Mouse (Mus musculus): ENCODE data around the gene Mcfd2. TPM values are rescaled to one million over a fixed set of nuclear protein-coding genes. Genes with fewer than 3 reads are reported as not detected.

The Mcfd2 gene
- total and polyA plus RNA-seq, 3 experiments: 24.7 to 41.9 (median 39.1) TPM

DNA sequence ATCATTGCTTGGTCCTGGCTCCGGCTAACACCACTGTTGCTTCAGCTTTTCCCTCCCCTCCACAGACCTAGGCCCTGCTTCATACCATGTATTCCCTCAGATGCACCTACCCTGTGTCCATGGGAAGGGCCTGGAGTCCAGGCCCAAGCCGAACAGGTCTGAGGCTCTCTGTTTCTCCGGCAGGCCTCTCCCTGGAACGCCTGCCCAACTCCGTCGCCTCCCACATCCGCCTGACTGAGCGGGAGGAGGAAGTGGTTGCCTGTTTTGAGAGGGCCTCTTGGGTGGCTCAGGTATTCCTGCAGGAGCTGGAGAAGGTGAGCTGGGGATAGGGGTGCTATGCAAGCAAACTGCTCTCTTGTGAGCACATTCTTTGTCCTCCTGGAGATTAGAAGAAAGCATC, 41.0 kb upstream of the Mcfd2 start:
- peaks cover 0 to 14% of the 10 kb centered on the region in 2 experiments; a peak in 2 of 4 replicates for H3K4me1 ChIP-seq (ENCODE audit: control insufficient read depth in 1 of 2, insufficient read depth in 2 of 2)
- no peak for DNase-seq (ENCODE audit: extremely low read depth)
- H3K27me3 ChIP-seq (replicated peaks): no peaks in the 10 kb centered on the region
- peaks cover 2 to 57% of the 10 kb centered on the region in 2 experiments for H3K36me3 ChIP-seq (replicated peaks in 1 of 2; ENCODE audit: control insufficient read depth in 1 of 2, insufficient read depth in 1 of 2, low read length in 1 of 2)
- no peaks in the 10 kb centered on the region for H3K79me2 ChIP-seq (replicated peaks; ENCODE audit: control insufficient read depth, extremely low read depth, insufficient read depth, poor library complexity, severe bottlenecking)
- in situ Hi-C loops (cut with MboI; ENCODE audit: low pct_ligation_motif_present, low pct_unique_long_range_greater_than_20kb, low sequenced_read_pairs): no loop called here
- no peak for TF ChIP-seq IRF4 (IDR thresholded peaks at IDR 0.05; ENCODE audit: low read depth, low read length)
- no peak for TF ChIP-seq RAD21 (IDR thresholded peaks at IDR 0.05; ENCODE audit: low read depth, low read length)
- no peak for TF ChIP-seq TCF12 (IDR thresholded peaks at IDR 0.05; ENCODE audit: low read depth, low read length)
- TF ChIP-seq JUN (IDR thresholded peaks at IDR 0.05; ENCODE audit: insufficient read depth, low read depth, low read length): no peak
- no peak for TF ChIP-seq ZKSCAN1 (IDR thresholded peaks at IDR 0.05; ENCODE audit: borderline replicate concordance, low read depth, low read length)
- TF ChIP-seq TBP (conservative IDR thresholded peaks at IDR 0.05; ENCODE audit: low read depth, low read length): no peak
- no peak for TF ChIP-seq POLR2A (IDR thresholded peaks at IDR 0.05; ENCODE audit: low read depth, low read length)
- TF ChIP-seq ZMIZ1 (IDR thresholded peaks at IDR 0.05; ENCODE audit: low read depth, low read length): no peak
- no peak for TF ChIP-seq RCOR1 (conservative IDR thresholded peaks at IDR 0.05; ENCODE audit: low read depth, low read length)
- TF ChIP-seq PAX5 (IDR thresholded peaks at IDR 0.05; ENCODE audit: low read length): no peak
- no peak for TF ChIP-seq MAZ (IDR thresholded peaks at IDR 0.05; ENCODE audit: low read depth, low read length)
- TF ChIP-seq CHD2 (IDR thresholded peaks at IDR 0.05; ENCODE audit: low read length): no peak
- no peak for TF ChIP-seq E2F4 (IDR thresholded peaks at IDR 0.05; ENCODE audit: insufficient replicate concordance, low read depth, low read length)
- no peak for TF ChIP-seq MYC (IDR thresholded peaks at IDR 0.05; ENCODE audit: low read depth, low read length)
- no peak for TF ChIP-seq ZNF384 (IDR thresholded peaks at IDR 0.05; ENCODE audit: low read depth, low read length)
- no peak for TF ChIP-seq UBTF (IDR thresholded peaks at IDR 0.05; ENCODE audit: low read depth, low read length)
- TF ChIP-seq SIN3A (IDR thresholded peaks at IDR 0.05; ENCODE audit: low read length): no peak
- no peak overlapping the region for H3K4me3 ChIP-seq (replicated peaks in 1 of 3; ENCODE audit: low read depth in 2 of 3, low read length in 2 of 3, poor library complexity in 1 of 3)
- no peak overlapping the region for H3K27ac ChIP-seq (ENCODE audit: insufficient read depth, low read depth)
- H3K9ac ChIP-seq (ENCODE audit: insufficient read depth, low read depth): no peak overlapping the region
- H3K4me2 ChIP-seq (ENCODE audit: insufficient read depth, low read depth, poor library complexity, severe bottlenecking): no peak overlapping the region
- dilution Hi-C loops (cut with MboI; ENCODE audit: extremely low pct_ligation_motif_present, extremely low pct_unique_long_range_greater_than_20kb, low sequenced_read_pairs): no loop called here
- H3K9me3 ChIP-seq (replicated peaks; ENCODE audit: low read length): no peaks in the 10 kb centered on the region

DNA sequence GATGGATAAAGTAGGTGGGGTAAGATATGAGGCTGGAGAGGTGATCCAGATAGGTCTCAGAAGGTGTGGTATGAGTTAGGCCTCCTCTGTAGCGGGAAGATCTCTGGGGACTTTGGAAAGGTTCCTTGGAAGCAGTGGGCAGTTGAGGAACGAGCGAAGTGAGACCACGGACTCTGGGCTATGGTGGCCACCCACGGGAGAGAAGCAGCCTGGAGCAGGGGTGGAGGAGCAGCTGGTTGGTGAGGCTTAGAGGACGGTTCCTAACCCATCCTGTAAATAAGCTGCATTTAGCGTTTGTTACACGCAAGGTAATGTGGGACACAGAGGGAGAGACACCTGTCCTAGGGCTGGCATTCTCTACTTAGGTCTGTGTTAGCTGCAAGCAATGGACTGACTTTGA, 39.3 kb upstream of the Mcfd2 start:
- no peak for DNase-seq (ENCODE audit: extremely low read depth)
- dilution Hi-C loops (cut with MboI; ENCODE audit: extremely low pct_ligation_motif_present, extremely low pct_unique_long_range_greater_than_20kb, low sequenced_read_pairs) (no loop called here), in situ Hi-C loops (cut with MboI; ENCODE audit: low pct_ligation_motif_present, low pct_unique_long_range_greater_than_20kb, low sequenced_read_pairs) (no loop called here)
- H3K79me2 ChIP-seq (replicated peaks; ENCODE audit: control insufficient read depth, extremely low read depth, insufficient read depth, poor library complexity, severe bottlenecking): no peaks in the 10 kb centered on the region
- no peak overlapping the region for H3K4me2 ChIP-seq (ENCODE audit: insufficient read depth, low read depth, poor library complexity, severe bottlenecking)
- TF ChIP-seq PAX5 (IDR thresholded peaks at IDR 0.05; ENCODE audit: low read length) (no peak), JUND (conservative IDR thresholded peaks at IDR 0.05; ENCODE audit: low read depth, low read length) (no peak), TBP (conservative IDR thresholded peaks at IDR 0.05; ENCODE audit: low read depth, low read length) (no peak), RAD21 (IDR thresholded peaks at IDR 0.05; ENCODE audit: low read depth, low read length) (no peak), POLR2A (IDR thresholded peaks at IDR 0.05; ENCODE audit: low read depth, low read length) (no peak), KAT2A (IDR thresholded peaks at IDR 0.05; ENCODE audit: insufficient replicate concordance, low read length) (no peak), E2F4 (IDR thresholded peaks at IDR 0.05; ENCODE audit: insufficient replicate concordance, low read depth, low read length) (no peak), MYC (IDR thresholded peaks at IDR 0.05; ENCODE audit: low read depth, low read length) (no peak), MAZ (IDR thresholded peaks at IDR 0.05; ENCODE audit: low read depth, low read length) (no peak), CTCF (conservative IDR thresholded peaks at IDR 0.05 in 1 of 2, IDR thresholded peaks at IDR 0.05 in 1 of 2; ENCODE audit: low read depth in 2 of 2, low read length in 2 of 2) (no peak), POLR2AphosphoS2 (IDR thresholded peaks at IDR 0.05; ENCODE audit: low read depth, low read length) (no peak), ZC3H11A (IDR thresholded peaks at IDR 0.05; ENCODE audit: low read depth, low read length) (no peak), MAFK (IDR thresholded peaks at IDR 0.05; ENCODE audit: insufficient replicate concordance, low read length) (no peak), NRF1 (IDR thresholded peaks at IDR 0.05; ENCODE audit: low read depth, low read length) (no peak), UBTF (IDR thresholded peaks at IDR 0.05; ENCODE audit: low read depth, low read length) (no peak), SIN3A (IDR thresholded peaks at IDR 0.05; ENCODE audit: low read length) (no peak), MXI1 (IDR thresholded peaks at IDR 0.05; ENCODE audit: low read depth, low read length) (no peak), GABPA (IDR thresholded peaks at IDR 0.05; ENCODE audit: insufficient replicate concordance, low read depth, low read length) (no peak), EP300 (IDR thresholded peaks at IDR 0.05; ENCODE audit: low read length) (no peak), NELFE (IDR thresholded peaks at IDR 0.05; ENCODE audit: low read depth, low read length) (no peak)
- no peak overlapping the region for H3K27ac ChIP-seq (ENCODE audit: insufficient read depth, low read depth)
- H3K4me1 ChIP-seq (ENCODE audit: control insufficient read depth in 1 of 2, insufficient read depth in 2 of 2): peaks cover 0 to 23% of the 10 kb centered on the region in 2 experiments; a peak in 2 of 4 replicates
- H3K9ac ChIP-seq (ENCODE audit: insufficient read depth, low read depth): no peak overlapping the region
- H3K36me3 ChIP-seq (replicated peaks in 1 of 2; ENCODE audit: control insufficient read depth in 1 of 2, insufficient read depth in 1 of 2, low read length in 1 of 2): peaks cover 0 to 57% of the 10 kb centered on the region in 2 experiments
- H3K27me3 ChIP-seq (replicated peaks): no peaks in the 10 kb centered on the region
- H3K4me3 ChIP-seq (replicated peaks in 1 of 3; ENCODE audit: low read depth in 2 of 3, low read length in 2 of 3, poor library complexity in 1 of 3): no peak overlapping the region
- H3K9me3 ChIP-seq (replicated peaks; ENCODE audit: low read length): no peaks in the 10 kb centered on the region
